Mouse (Mus musculus) testis, adult 2 months (tissue): ENCODE results near the gene Camta2. TPM values are rescaled to one million over a fixed set of nuclear protein-coding genes. Genes with fewer than 3 reads are reported as not detected.
A peak's percentile ranks its signal among the peaks of the same experiment; 100 is the strongest.

Experiments
- H3K27ac ChIP-seq: fragments of 200-500 bp; 2 replicates; pipeline ENCODE4 v1.5.1; 2012; ENCODE audit warnings: low read depth, low read length; ENCODE audit not compliant: control insufficient read depth, insufficient read depth
- H3K27me3 ChIP-seq: fragments of 200-500 bp; 2 replicates; pipeline ENCODE4 v1.6.1; 2012; ENCODE audit warnings: mild to moderate bottlenecking, low read length, moderate library complexity; ENCODE audit not compliant: control insufficient read depth, insufficient read depth
- H3K36me3 ChIP-seq: fragments of 200-500 bp; 2 replicates; pipeline ENCODE4 v1.6.1; 2012; ENCODE audit warnings: mild to moderate bottlenecking, low read length; ENCODE audit not compliant: control insufficient read depth, insufficient read depth
- H3K4me1 ChIP-seq: fragments of 200-500 bp; 2 replicates; pipeline ENCODE4 v1.6.1; 2012; ENCODE audit warnings: low read length; ENCODE audit not compliant: control insufficient read depth, insufficient read depth
- H3K4me3 ChIP-seq: fragments of 200-500 bp; 2 replicates; pipeline ENCODE4 v1.5.1; 2012; ENCODE audit warnings: low read depth, mild to moderate bottlenecking, low read length, moderate library complexity, mixed read lengths; ENCODE audit not compliant: control insufficient read depth
- CTCF ChIP-seq: fragments of 200-500 bp; IDR thresholded peaks from 2 replicates; pipeline ENCODE4 v1.5.1; 2012; ENCODE audit warnings: low read depth, mild to moderate bottlenecking, inconsistent platforms, low read length, moderate library complexity; ENCODE audit not compliant: control insufficient read depth, insufficient read depth, insufficient replicate concordance
- POLR2A ChIP-seq: fragments of 200-500 bp; IDR thresholded peaks from 2 replicates; pipeline ENCODE4 v1.6.1; 2012; ENCODE audit warnings: low read depth, mild to moderate bottlenecking, inconsistent platforms, low read length, moderate library complexity; ENCODE audit not compliant: control insufficient read depth
- polyA plus RNA-seq: library from polyadenylated mRNA; depleted of rRNA; stranded (reverse); fragments of >200 nt; gene quantifications from 2 replicates; pipeline ENCODE4 v1.2.3, GENCODE M21; 2012

The Camta2 gene
- polyA plus RNA-seq, 1 experiment: 10.3 TPM

- Histone ChIP-seq H3K4me1 (peaks cover 23% of the 10 kb centered on the region), H3K36me3 (no peaks in the 10 kb centered on the region; the same call in 1 of the 2 replicates), H3K27ac (peak overlapping the region; percentile 58), H3K4me3 (peak overlapping the region; percentile 100), H3K27me3 (no peaks in the 10 kb centered on the region)
- TF ChIP-seq POLR2A (no peak), CTCF (no peak)
These were observed 35.0 kb downstream of the Camta2 start for GRCm38 (mm10) chr11:70652884-70653344.

GRCm38 (mm10) chr11:70652029-70652883 lies 35.6 kb downstream of the Camta2 start:
- Histone ChIP-seq H3K27me3 (no peaks in the 10 kb centered on the region), H3K27ac (no peak overlapping the region; the same call in 1 of the 2 replicates), H3K4me3 (peak overlapping the region; percentile 100), H3K4me1 (peaks cover 24% of the 10 kb centered on the region), H3K36me3 (no peaks in the 10 kb centered on the region; the same call in 1 of the 2 replicates)
- TF ChIP-seq CTCF: no peak
- TF ChIP-seq POLR2A: no peak

GRCm38 (mm10) chr11:70651391-70651790 lies 36.5 kb downstream of the Camta2 start:
- Histone ChIP-seq H3K36me3 (no peaks in the 10 kb centered on the region; the same call in 1 of the 2 replicates), H3K4me1 (peaks cover 19% of the 10 kb centered on the region), H3K4me3 (no peak overlapping the region), H3K27ac (no peak overlapping the region), H3K27me3 (no peaks in the 10 kb centered on the region)
- TF ChIP-seq CTCF (no peak), POLR2A (no peak)

- Histone ChIP-seq H3K36me3 (no peaks in the 10 kb centered on the region; the same call in 1 of the 2 replicates), H3K4me1 (peaks cover 19% of the 10 kb centered on the region), H3K27me3 (no peaks in the 10 kb centered on the region), H3K4me3 (no peak overlapping the region), H3K27ac (no peak overlapping the region)
- TF ChIP-seq CTCF (no peak), POLR2A (no peak)
These were observed 37.4 kb downstream of the Camta2 start for GRCm38 (mm10) chr11:70650322-70651175.

- Histone ChIP-seq H3K4me1 (peaks cover 19% of the 10 kb centered on the region), H3K4me3 (no peak overlapping the region), H3K36me3 (no peaks in the 10 kb centered on the region; the same call in 1 of the 2 replicates), H3K27ac (no peak overlapping the region), H3K27me3 (no peaks in the 10 kb centered on the region)
- TF ChIP-seq POLR2A (no peak), CTCF (no peak)
These were observed 38.6 kb downstream of the Camta2 start for GRCm38 (mm10) chr11:70649185-70649734.

- Histone ChIP-seq H3K36me3 (no peaks in the 10 kb centered on the region; the same call in 1 of the 2 replicates), H3K4me1 (peaks cover 19% of the 10 kb centered on the region), H3K27ac (no peak overlapping the region), H3K27me3 (no peaks in the 10 kb centered on the region), H3K4me3 (no peak overlapping the region)
- TF ChIP-seq POLR2A (no peak), CTCF (no peak)
These were observed 39.4 kb downstream of the Camta2 start for GRCm38 (mm10) chr11:70648512-70648911.

- H3K27me3 ChIP-seq: no peaks in the 10 kb centered on the region
- H3K4me1 ChIP-seq: peaks cover 18% of the 10 kb centered on the region
- peak overlapping the region; percentile 99 for H3K27ac ChIP-seq
- no peaks in the 10 kb centered on the region; the same call in 1 of the 2 replicates for H3K36me3 ChIP-seq
- peak overlapping the region; percentile 98 for H3K4me3 ChIP-seq
- TF ChIP-seq POLR2A (no peak; the same call in 1 of the 2 replicates), CTCF (no peak)
These were observed 40.0 kb downstream of the Camta2 start for GRCm38 (mm10) chr11:70647716-70648420.
